Mouse (Mus musculus) hindbrain, embryonic 14.5 days (tissue): ENCODE measurements around the gene Slit1. TPM values are rescaled to one million over a fixed set of nuclear protein-coding genes. Genes with fewer than 3 reads are reported as not detected.

Experiments
- ATAC-seq: fragments of 200-750 bp; cut with Nextera tagmentation; 2 replicates; pipeline ENCODE4 v1.8.0; 2017; ENCODE audit warnings: moderate number of reproducible peaks, mild to moderate bottlenecking, moderate TSS enrichment, moderate library complexity; ENCODE audit not compliant: low FRiP score
- DNase-seq: peaks from one replicate; pipeline ENCODE4 v3.0.0-alpha.2; 2015; ENCODE audit warnings: low spot score
- H3K27ac ChIP-seq: fragments of 300-500 bp; sonication (generic); 2 replicates; pipeline ENCODE4 v1.5.1; 2014; ENCODE audit warnings: mild to moderate bottlenecking, moderate library complexity
- H3K27me3 ChIP-seq: fragments of 300-500 bp; sonication (generic); 2 replicates; pipeline ENCODE4 v1.6.1; 2014; ENCODE audit warnings: mild to moderate bottlenecking, low read length, mixed read lengths; ENCODE audit not compliant: control insufficient read depth, insufficient read depth
- H3K36me3 ChIP-seq: fragments of 300-500 bp; sonication (generic); replicated peaks from 2 replicates; pipeline ENCODE4 v1.6.1; 2014; ENCODE audit not compliant: control insufficient read depth, insufficient read depth
- H3K4me1 ChIP-seq: fragments of 300-500 bp; sonication (generic); replicated peaks from 2 replicates; pipeline ENCODE4 v1.6.1; 2014; ENCODE audit warnings: antibody characterized with exemption, low read length, mixed read lengths; ENCODE audit not compliant: control insufficient read depth, insufficient read depth
- H3K4me2 ChIP-seq: fragments of 300-500 bp; sonication (generic); replicated peaks from 2 replicates; pipeline ENCODE4 v1.6.1; 2014; ENCODE audit warnings: mild to moderate bottlenecking, moderate library complexity
- H3K4me3 ChIP-seq: fragments of 300-500 bp; sonication (generic); replicated peaks from 2 replicates; pipeline ENCODE4 v1.5.1; 2014; ENCODE audit warnings: mild to moderate bottlenecking, low read length
- H3K9ac ChIP-seq: fragments of 300-500 bp; sonication (generic); 2 replicates; pipeline ENCODE4 v1.6.1; 2014
- H3K9me3 ChIP-seq: fragments of 300-500 bp; sonication (generic); 2 replicates; pipeline ENCODE4 v1.6.1; 2016; ENCODE audit warnings: low read length; ENCODE audit not compliant: control insufficient read depth
- WGBS: fragments of 180-500 bp; shearing (Covaris S2); extraction: QIAGEN DNeasy Blood & Tissue Kit; methylation state at CpG from one replicate; pipeline ENCODE4 v1.1.7; 2014; 5-methylcytosine and 5-hydroxymethylcytosine counted together
- polyA plus RNA-seq: library from polyadenylated mRNA; unstranded; fragments of >200 nt; fragmentation: Nextera tagmentation; extraction: Ambion mirVana; gene quantifications from 2 replicates; pipeline ENCODE4 v1.2.1, GENCODE M21; 2014

The Slit1 gene
- polyA plus RNA-seq, 1 experiment from 2014 or later = 36.4 TPM

DNA sequence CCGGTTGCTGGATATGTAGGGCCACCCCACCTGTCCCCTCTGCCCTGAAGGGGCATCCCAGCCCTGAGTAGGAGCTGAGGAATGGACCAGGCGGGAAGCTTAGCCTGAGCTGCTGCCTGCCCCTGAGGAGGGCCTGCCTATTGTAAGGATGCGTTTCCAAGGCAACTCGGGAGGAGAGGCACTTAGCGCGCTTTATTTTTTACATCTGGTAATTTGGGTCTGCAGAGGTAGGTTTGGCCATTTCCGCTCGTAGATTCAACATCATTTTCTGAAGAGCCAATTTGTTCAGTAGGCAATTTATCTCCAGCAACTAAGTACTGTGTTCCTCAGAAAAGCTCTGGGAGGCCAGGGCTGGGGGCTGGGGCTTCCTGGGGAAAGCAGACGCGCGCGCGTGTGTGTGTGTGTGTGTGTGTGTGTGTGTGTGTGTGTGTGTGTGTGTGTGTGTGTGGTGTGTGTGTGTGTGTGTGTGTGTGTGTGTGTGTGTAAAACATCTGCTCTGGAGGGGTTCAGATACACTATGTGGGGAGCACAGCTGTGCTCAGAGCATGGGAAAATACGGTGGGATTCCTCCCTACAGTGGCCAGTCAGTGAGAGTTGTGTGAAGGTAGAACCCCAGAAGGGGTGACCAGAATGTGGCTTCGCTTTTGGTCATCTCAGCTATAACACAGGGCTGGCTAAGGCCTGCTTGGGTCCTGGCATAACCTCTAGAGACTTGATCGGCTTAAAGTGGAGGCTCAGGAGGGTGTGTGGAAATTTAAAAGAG lies 130.0 kb downstream of the Slit1 start:
- Histone ChIP-seq H3K9ac (0 out of 2 replicates have a peak overlapping the region, but pooled peaks have one; percentile 20), H3K9me3 (no peaks in the 10 kb centered on the region), H3K27ac (peak overlapping the region; percentile 52), H3K4me1 (peaks cover 43% of the 10 kb centered on the region), H3K27me3 (no peaks in the 10 kb centered on the region), H3K36me3 (0 out of 2 replicates have a peak, but pooled peaks cover 7% of the 10 kb centered on the region), H3K4me3 (no peak overlapping the region), H3K4me2 (peak overlapping the region; percentile 15; the same call in 1 of the 2 replicates)
- WGBS = 22% methylated on average over 11 of the region's 16 CpGs
- DNase-seq = peak; percentile 56
- ATAC-seq = peak; percentile 76

DNA sequence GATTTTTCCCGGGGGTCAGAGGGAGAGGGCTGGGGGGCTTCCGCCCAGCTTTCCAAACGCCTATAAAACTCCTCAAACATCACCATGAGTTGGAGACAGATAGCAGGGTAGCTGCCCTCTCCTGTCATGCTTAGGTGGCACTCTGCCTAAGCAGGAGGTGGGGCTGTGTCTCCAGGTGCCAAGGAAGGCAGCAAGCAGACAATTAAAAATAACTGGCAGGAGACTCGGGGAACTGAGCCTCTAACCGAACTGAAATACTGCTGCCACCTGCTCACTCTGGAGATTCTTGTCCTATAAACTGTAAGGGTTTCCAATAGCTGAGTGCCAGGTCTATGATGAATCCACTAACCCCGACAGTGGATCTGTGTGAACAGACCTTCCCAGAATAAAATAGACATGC lies 131.8 kb downstream of the Slit1 start:
- no peak overlapping the region for H3K4me3 ChIP-seq
- ATAC-seq (no peak), DNase-seq (no peak)
- WGBS = 80% methylated on average over 6 of the region's 6 CpGs
- no peaks in the 10 kb centered on the region for H3K27me3 ChIP-seq
- no peak overlapping the region for H3K9ac ChIP-seq
- no peak overlapping the region for H3K4me2 ChIP-seq
- no peaks in the 10 kb centered on the region for H3K9me3 ChIP-seq
- peaks cover 29% of the 10 kb centered on the region for H3K4me1 ChIP-seq
- no peak overlapping the region for H3K27ac ChIP-seq
- H3K36me3 ChIP-seq = 0 out of 2 replicates have a peak, but pooled peaks cover 8% of the 10 kb centered on the region

GRCm38 (mm10) chr19:41606208-41606987 lies 137.1 kb downstream of the Slit1 start:
- H3K4me3 ChIP-seq = no peak overlapping the region
- no peaks in the 10 kb centered on the region for H3K27me3 ChIP-seq
- H3K4me2 ChIP-seq = no peak overlapping the region
- no peaks in the 10 kb centered on the region for H3K4me1 ChIP-seq
- H3K9me3 ChIP-seq = no peaks in the 10 kb centered on the region
- H3K36me3 ChIP-seq = peaks cover 16% of the 10 kb centered on the region
- DNase-seq (no peak), ATAC-seq (no peak)
- H3K27ac ChIP-seq = no peak overlapping the region
- 79% methylated on average over 10 of the region's 10 CpGs for WGBS
- H3K9ac ChIP-seq = no peak overlapping the region

GRCm38 (mm10) chr19:41600647-41601046 lies 142.8 kb downstream of the Slit1 start:
- 44% methylated on average over 11 of the region's 11 CpGs for WGBS
- H3K27ac ChIP-seq = no peak overlapping the region
- no peak overlapping the region for H3K4me3 ChIP-seq
- no peaks in the 10 kb centered on the region for H3K27me3 ChIP-seq
- H3K9ac ChIP-seq = no peak overlapping the region
- no peaks in the 10 kb centered on the region for H3K4me1 ChIP-seq
- H3K4me2 ChIP-seq = no peak overlapping the region
- ATAC-seq (no peak), DNase-seq (no peak)
- no peaks in the 10 kb centered on the region for H3K9me3 ChIP-seq
- H3K36me3 ChIP-seq = 0 out of 2 replicates have a peak, but pooled peaks cover 4% of the 10 kb centered on the region

DNA sequence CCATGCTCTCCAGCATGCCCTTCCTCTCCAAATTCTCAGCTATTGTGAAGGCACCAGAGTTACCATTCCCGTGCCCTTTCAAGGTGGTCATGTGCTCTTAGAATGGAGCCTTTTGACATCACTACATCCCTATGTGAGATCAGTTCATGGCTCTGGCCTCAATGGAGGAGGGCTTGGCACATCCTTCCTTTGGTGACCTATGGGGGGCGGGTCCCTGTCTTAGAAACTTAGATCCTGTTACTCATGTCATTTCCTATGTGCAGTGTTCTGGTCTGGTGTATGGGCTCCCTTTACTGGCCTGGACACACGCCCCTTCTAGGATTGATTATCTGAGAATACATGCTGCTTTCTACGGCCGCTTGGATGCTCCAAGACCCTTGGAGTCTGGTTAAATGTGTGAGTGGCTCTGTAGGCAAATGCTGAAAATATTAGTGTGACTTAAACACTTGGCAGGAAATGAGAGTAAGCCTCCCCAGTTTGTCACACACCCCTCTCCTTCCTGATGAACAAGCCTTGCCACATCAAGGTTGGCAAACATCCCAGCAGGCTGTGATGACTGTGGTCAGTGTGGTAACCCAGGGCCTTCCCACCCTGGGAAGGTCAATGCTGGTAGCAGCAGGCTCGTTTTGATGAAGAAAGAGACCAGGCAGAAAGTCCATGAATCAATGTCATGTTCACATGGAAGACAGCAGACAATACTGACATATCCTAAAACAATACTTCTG lies 146.1 kb downstream of the Slit1 start:
- H3K9me3 ChIP-seq = no peaks in the 10 kb centered on the region
- no peaks in the 10 kb centered on the region for H3K27me3 ChIP-seq
- H3K36me3 ChIP-seq = no peaks in the 10 kb centered on the region
- 83% methylated on average over 6 of the region's 6 CpGs for WGBS
- DNase-seq = no peak
- no peaks in the 10 kb centered on the region for H3K4me1 ChIP-seq
- no peak for ATAC-seq
- H3K4me3 ChIP-seq = no peak overlapping the region
- no peak overlapping the region for H3K4me2 ChIP-seq
- no peak overlapping the region for H3K27ac ChIP-seq
- no peak overlapping the region for H3K9ac ChIP-seq

DNA sequence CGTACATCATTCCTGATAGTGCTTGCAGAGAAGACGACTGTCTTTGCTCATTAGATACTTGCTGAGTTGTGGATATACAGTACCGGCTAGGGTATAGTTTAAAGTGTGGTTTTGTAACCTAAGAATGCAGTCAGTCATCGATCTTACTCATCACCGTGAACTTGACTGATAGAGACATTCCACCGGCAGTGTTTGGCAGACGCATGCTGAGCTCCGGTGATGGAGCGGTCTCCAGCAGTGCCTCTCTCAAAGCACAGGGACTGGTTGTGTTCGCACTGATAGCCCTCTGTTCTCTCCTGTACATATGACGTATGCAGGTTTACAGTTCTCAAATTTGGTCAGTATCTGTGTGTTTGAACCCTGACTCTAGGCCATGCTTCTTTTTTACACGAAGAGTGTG lies 151.7 kb downstream of the Slit1 start:
- DNase-seq (no peak), ATAC-seq (no peak)
- no peaks in the 10 kb centered on the region for H3K36me3 ChIP-seq
- no peak overlapping the region for H3K27ac ChIP-seq
- H3K4me1 ChIP-seq = peaks cover 5% of the 10 kb centered on the region; the same call in 1 of the 2 replicates
- H3K27me3 ChIP-seq = no peaks in the 10 kb centered on the region
- H3K4me2 ChIP-seq = no peak overlapping the region
- no peak overlapping the region for H3K4me3 ChIP-seq
- WGBS = 73% methylated on average over 12 of the region's 12 CpGs
- no peak overlapping the region for H3K9ac ChIP-seq
- no peaks in the 10 kb centered on the region for H3K9me3 ChIP-seq

DNA sequence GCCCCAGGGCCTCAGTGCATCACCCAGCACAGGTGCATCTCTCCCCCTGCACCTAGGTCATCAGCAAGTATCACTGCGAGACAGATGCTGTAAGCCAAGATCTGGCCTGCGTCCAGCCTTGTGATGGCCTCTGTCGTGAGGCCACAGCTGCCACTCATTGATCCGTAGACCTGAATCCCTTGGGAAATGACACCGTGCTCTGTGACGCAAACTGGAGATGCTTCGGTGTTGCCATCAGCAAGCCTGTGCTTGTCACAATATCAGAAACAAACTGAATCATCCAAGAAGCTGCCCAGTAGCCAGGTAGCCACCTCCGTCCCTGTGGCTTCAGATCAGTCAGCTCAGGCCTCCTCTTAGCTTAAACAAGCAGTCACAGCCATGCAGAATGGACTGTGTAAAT lies 153.8 kb downstream of the Slit1 start:
- Histone ChIP-seq H3K9ac (no peak overlapping the region), H3K4me2 (no peak overlapping the region), H3K27me3 (no peaks in the 10 kb centered on the region), H3K9me3 (no peaks in the 10 kb centered on the region), H3K4me3 (no peak overlapping the region), H3K36me3 (peaks cover 14% of the 10 kb centered on the region; the same call in 1 of the 2 replicates), H3K4me1 (peaks cover 5% of the 10 kb centered on the region; the same call in 1 of the 2 replicates), H3K27ac (no peak overlapping the region)
- no peak for ATAC-seq
- WGBS = 65% methylated on average over 8 of the region's 8 CpGs
- DNase-seq = no peak

GRCm38 (mm10) chr19:41589026-41589425 lies 154.4 kb downstream of the Slit1 start:
- Histone ChIP-seq H3K27me3 (no peaks in the 10 kb centered on the region), H3K4me1 (peaks cover 5% of the 10 kb centered on the region; the same call in 1 of the 2 replicates), H3K4me3 (no peak overlapping the region), H3K4me2 (no peak overlapping the region), H3K9me3 (no peaks in the 10 kb centered on the region), H3K9ac (no peak overlapping the region), H3K27ac (no peak overlapping the region), H3K36me3 (peaks cover 20% of the 10 kb centered on the region; the same call in 1 of the 2 replicates)
- DNase-seq (no peak), ATAC-seq (no peak)
- WGBS = 86% methylated on average over 7 of the region's 7 CpGs
